Mouse (Mus musculus): ENCODE measurements at regions not wholly inside any gene's neighbourhood (a gene's known extent, or its start where the extent isn't known, plus 50 kb on each side); places are given as distances from the start of the nearest gene placed in this dataset.

DNA sequence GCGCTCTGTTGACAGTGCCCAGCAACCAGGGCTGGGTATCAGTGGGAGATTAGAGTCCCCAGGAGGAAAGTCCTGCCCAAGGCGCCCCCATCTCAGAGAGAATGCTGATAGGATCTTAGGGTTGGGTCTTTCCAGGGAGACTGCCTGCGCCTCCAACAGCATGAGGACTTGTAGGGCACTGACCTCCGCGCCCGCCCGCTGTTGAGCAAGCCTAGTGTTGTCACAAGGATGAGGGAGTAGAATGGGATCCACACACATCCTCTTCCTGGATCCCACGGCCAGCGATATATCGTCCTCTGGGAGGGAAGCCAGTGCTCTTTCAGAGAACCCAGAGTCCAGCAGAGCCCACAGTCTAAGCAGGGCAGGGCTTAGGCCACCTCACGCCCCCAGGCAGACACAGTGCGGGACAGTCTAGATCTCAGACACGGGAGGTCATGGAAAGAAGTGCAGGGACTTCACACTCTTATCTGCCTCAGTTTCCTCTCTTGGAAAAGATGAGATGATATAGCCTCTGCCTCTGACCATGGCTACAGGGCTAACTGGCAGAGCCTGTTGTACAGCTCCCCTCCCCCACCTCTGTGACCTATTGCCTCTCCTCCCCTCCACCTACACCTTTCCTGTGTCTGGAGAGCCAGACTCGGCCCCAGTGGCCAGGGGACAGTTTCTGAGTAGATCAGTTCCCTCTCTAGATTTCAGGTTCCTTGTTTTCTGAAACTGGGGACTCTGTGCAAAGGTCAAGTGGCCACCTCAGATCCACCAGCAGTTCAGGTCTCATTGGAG lies 52.0 kb upstream of the Dusp5 start:
- no peak for DNase-seq

DNA sequence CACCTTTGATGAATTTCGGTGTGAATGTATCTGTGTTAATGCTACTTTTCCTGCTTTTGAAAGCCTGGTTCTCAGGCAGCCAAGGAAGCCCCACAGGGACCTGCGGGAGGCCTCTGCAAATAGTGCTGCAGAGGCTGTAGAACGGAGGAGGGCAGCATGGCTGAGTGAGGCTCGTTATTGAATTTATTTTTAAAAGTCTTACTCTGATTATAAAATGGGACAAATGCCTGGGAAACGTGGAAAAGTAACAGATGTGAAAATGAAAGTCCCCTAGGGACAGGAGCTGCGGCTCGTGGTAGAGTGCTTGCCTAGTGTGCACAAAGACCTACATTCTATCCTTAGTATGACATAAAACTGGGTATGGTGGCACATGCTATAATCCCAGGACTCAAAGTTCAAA lies 59.7 kb upstream of the Dusp5 start:
- no peak for DNase-seq

GRCm38 (mm10) chr19:53464681-53465080 lies 64.2 kb upstream of the Dusp5 start:
- DNase-seq: no peak

DNA sequence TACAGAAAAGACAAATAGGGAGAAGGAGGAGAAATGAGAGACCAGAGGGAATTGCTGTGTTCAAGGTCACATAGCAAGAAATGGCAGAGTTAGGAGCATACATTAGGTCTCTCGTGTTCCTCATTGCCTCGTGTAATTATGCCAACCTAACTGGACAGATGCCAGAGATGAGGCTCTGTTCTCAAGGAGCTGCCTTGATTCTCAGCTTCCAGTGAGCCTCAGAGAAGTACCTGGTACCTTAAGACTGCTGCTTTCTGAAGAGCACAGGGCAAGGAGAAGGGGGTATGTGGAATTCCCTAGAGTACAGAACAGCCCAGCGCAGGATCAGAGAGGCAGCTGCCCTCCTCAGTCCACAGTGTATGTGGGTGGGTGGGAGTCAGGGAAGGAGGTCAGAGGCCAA lies 64.8 kb upstream of the Dusp5 start:
- DNase-seq: no peak

DNA sequence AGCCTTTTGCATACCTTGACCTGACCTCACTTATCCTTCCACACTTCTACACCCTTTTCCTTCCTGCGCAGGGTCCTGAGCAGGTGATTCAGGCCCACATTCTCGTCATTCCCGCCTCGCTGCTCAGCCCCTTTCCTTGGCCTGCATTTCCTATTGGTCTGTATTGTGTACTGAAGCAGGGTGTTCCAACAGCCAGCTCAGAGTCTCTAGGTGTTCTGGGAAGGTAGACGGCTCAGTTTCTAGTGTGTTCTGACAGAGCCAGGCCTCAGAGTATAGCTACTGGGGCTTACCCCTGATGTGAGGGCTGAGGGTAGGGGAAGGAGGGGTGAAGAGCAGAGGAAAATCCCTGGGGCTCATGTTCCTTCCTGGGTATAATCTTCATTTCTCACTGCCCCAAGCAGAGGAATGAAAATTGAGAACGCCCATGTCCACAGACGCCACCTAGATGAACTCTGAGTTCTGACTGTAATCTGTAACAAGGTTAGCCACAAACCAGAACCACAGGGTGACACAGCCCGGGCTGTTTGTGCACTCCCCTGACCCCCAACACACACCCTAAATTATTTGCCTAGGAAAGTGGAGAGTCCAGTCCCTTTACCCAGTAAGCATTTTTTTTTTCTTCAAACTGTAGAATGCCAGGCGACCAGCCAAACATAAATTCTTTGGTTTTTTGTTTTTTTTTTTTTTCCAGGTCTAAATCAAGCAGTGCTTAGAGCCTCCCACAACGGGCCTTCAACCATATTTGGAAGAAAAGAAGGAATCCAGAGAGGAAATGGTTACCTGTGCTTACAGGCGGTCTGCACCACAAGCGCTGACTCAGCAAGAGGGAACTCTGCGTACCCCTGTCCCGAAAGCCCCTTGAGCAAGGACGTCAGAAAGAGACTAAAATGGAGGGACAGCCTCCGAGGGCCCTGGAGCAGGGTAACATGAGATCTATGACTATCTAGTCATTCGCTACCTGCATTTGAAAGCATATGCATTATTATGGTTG lies 67.6 kb upstream of the Dusp5 start:
- no peak for DNase-seq

- DNase-seq: no peak
These were observed 68.4 kb upstream of the Dusp5 start for GRCm38 (mm10) chr19:53460312-53461024.

DNA sequence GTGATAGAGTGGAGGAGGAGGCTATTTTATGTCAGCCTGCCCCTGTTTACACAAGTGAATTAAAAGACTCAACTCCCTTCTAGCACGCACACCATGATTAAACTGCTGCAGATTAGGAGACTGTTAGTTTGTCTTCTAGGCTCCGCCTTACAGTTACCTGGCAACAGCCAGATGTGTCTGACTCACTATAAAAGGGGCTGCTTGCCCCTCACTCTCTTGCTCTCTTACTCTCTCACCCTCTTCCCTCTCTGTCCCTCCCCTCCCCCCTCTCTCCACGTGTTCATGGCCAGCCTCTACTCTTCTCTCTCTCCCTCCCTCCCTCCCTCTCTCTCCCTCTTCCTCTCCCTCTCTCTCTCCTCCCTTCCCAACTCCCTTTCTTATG lies 69.0 kb upstream of the Smndc1 start:
- no peak for DNase-seq

DNA sequence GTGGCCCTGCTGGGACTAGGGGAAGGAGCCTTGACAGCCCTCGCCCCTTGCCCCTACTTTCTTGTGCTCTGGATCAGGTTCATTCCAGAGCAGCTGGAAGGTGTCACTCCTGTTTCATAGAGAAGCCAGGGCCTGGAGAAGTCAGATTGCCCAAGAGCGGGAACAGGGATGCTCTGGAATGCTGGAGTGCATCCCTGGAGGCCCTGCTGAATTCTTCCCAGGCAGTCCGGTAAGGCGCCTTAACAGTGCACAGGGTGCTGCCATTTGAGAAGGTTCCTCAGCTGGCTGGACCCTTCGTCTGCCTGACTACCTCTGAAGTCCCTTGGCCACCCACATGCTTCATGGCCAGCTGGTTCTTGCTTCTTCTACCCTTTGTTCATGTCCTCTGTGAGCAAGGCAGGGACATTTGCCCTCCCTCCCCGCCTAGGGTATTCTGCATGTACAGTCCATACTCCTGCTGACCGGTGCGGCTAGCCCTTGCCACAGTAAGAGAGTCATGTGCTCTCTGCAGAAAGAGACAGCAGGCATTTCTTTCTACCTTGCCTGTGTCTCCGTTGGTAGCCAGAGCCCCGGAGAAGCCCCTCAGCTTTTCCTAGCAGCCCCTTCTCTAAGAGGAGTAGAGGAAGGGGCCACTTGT lies 68.5 kb upstream of the Smndc1 start:
- no peak for DNase-seq

- DNase-seq: peak; percentile 46
These were observed 66.3 kb upstream of the Smndc1 start for GRCm38 (mm10) chr19:53456681-53457080.

DNA sequence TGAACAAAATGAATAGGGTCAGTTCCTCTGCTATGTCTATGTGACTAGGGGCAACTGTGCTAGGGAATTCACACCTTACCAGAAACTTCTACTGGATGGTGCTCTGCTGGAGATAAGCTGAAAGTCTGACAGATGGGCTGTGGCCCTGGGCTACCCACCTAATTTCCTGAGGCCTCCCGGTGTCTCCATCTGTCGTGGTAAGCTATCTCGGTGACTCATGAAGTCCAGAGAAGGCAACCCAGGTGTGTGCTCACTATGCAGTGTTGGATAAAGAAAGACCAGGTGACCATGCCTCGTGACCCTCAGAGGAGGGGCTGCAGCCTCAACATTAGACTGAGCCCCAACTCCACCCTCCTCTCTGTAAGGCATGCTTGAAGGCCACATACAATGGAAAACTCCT lies 64.2 kb upstream of the Smndc1 start:
- no peak for DNase-seq

DNA sequence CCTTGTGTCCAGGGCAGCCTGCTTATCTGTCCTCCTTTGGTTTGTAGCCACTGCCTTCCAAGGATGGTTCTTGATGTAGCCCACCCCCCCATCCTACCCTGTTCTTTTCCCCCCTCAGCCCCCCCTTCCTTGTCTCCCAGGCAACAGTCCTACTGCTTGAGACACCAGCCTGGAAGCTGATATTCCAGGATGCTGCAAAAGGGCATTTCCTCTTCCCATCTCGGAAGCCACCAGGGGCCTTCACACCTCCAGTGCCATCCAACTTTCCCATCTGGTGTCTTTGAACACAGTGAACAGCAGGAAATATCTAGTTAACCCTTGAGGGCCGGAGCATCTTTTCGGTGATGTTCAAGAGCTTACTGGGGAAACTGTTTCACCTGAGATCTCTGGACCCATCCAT lies 63.7 kb upstream of the Smndc1 start:
- DNase-seq: no peak

DNA sequence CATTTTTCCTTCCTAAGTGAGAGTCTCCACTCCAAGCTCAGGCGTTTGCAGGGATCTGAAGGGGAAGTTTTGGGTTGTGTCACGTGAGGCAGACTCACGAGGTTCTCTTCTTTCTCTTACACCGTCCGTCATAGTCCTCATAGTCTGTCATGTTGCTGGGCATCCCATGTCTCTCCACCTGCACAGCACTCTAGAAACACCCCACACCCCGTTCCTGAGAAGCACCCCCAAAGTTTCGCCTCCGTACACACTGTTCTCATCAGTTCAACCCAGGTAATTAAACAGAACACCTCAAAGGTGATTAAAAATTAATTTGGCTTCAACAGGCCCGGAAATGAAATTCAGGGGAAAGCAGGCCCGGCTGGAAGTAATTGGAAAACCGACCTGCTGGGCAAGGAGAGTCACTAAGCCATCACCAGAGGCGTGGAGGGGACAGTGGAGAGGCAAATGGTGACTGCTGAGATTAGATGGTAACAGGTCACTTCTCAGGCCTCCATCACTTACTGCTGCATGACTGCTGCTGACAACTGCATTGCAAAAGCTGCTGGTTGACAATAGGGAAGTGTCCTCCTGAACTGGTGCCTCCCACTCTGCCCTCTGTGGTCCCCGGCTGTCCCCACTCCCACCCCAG lies 63.1 kb upstream of the Smndc1 start:
- DNase-seq: no peak

GRCm38 (mm10) chr19:53452360-53452759 lies 62.0 kb upstream of the Smndc1 start:
- DNase-seq: no peak

GRCm38 (mm10) chr19:53451388-53451922 lies 61.1 kb upstream of the Smndc1 start:
- no peak for DNase-seq

DNA sequence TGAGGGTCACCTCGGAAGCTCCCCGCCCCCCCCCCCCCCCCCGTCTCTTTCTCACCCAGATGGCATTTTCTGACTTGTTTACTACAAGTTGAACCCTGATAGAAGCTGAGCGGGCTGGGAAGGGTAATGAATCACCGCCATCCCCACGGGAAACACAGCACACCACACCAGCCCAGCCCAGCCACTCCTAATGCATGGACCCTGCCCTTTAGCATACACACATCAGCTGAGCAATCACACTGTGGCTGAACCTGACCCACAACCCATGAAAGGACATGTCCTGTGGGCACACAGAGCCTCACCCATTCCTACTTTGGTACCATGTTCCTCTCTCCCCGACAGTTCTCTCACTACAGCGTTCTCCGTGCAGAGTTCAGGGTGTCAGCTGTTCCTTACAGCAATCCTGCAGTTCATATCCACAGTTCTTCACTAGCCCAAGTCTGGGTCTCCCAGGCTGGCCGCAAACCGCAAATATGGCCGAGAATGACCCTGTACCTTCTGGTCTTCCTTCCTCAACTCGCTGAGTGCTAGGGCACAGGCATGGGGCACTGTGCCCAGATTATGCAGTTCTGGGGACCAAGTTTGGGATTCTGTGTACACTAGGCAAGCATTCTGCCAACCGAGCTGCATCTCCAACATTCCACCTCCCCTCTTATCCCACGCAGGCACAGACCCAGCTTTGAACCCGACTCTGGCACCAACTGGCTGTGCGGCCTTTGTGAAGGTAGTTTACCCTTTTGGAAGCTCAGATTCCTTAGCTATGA lies 60.4 kb upstream of the Smndc1 start:
- DNase-seq: no peak

- DNase-seq: no peak
These were observed 58.9 kb upstream of the Smndc1 start for GRCm38 (mm10) chr19:53449137-53449783.

DNA sequence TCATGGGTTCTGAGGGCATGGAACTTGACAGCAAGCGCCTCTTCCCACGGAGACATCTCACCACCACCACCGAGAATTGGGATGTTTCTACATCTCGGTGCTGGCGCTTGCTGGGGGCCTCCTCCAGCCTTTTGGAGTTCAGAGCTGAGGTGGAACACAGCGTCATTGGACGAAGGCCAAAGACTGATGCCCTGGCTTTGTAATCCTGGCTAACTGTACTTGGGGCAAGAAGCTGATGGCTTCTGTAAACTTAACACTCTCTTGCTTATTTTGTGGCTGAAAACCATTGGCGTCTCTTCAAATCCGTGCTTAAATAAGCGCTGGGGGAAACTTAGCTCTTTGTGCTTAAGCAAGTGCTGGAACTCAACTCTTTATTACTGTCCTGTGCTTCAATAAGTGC lies 57.8 kb upstream of the Smndc1 start:
- no peak for DNase-seq

DNA sequence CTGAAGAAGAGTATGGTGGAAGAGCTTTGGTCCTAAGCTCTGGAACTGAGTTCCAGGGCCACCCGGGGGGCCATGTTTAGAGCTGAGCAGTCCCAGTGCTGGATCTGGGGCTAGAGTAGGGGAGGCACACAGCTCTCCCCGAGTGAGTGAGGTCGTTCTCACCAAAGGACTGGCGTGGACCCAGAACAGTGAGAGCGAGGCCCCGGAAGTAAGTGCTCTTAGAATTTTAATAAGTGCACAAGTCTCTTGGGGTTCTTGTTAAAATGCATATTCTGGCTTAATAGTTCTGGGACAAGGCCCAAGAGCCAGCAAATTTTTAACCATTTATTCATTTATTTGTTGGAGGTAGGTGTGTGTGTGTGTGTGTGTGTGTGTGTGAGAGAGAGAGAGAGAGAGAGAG lies 57.4 kb upstream of the Smndc1 start:
- no peak for DNase-seq

DNA sequence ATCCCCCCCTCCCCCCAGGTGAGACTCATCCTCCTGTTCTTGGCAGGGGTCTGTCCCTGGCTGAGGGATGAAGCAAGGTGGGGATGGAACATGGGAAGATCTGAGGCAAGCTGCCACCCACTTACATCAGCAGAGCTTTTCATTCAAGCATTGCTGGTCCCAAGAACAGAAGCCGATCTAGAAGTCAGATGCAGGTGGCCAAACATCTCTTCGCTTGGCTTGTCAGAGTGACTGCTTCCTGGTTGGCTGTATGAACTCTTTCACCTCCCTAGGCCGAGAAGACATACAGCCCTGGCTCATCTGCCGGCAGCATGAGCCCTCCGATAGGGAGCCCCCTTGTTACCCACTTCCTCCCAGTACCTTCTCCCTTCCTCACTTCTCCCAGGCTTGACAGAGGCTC lies 55.8 kb upstream of the Smndc1 start:
- no peak for DNase-seq

DNA sequence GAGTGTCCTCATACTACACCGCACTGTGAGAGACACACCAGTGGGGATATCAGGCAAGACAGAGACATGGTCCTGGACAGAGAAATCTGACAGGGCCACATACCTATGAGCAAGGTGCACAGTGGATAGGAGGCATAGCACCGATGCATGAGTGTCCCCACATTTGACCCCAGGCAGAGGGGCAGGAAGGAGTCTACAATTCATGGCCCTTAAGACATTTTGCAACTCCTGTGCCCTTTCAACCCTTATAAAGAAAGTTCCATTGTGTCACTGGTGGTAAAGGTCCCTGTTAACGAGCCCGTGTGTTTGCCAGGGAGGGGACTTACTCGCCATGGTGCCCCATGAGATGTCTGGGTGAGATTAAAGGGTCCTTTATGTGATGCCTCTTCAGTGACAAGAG lies 54.3 kb upstream of the Smndc1 start:
- DNase-seq: no peak
